In genomic region chr2:125724086-125724430, GRCm38 (mm10) we compare ENCODE assay signal across 9 mouse cellular contexts. TPM values are rescaled to one million over a fixed set of nuclear protein-coding genes. Genes with fewer than 3 reads are reported as not detected.
DNase-seq lines count a peak whose midpoint lies in the region; ATAC-seq and TF ChIP-seq lines count a peak whose summit lies in the region.
"Had no signal": no experiment of that assay in that cellular context is flagged by ENCODE, and none has a peak within 500 bp of the region (broad histone marks: within the 10 kb centered on the region; RNA-seq: fewer than 3 reads in every experiment).

Gene Shc4, minus strand, starts transcription at chr2:125724148.

- no peaks in the 10 kb centered on the region for H3K36me3 ChIP-seq in thymus, adult 2 months (ENCODE audit: control insufficient read depth, insufficient read depth, low read length)
- H3K36me3 ChIP-seq in neural tube, embryonic 14.5 days (ENCODE audit: control insufficient read depth, insufficient read depth, low read length), result no peaks in the 10 kb centered on the region
- H3K36me3 ChIP-seq: G1E had no signal

- H3K4me1 ChIP-seq in thymus, adult 2 months (replicated peaks; ENCODE audit: control insufficient read depth, insufficient read depth, low read length), result peaks cover 18% of the 10 kb centered on the region
- peaks cover 7% of the 10 kb centered on the region; the same call in 1 of the 2 replicates for H3K4me1 ChIP-seq in neural tube, embryonic 14.5 days (ENCODE audit: control insufficient read depth, insufficient read depth, low read length)

- no peaks in the 10 kb centered on the region for H3K9me3 ChIP-seq in neural tube, embryonic 14.5 days (ENCODE audit: control insufficient read depth, low read length)
- H3K9me3 ChIP-seq: G1E had no signal

- peak; percentile 89 for ATAC-seq in neural tube, embryonic 14.5 days (ENCODE audit: low read depth)
- ATAC-seq in monocyte, adult 5-6 weeks (replicated peaks; ENCODE audit: insufficient number of reproducible peaks, low FRiP score, low TSS enrichment, poor library complexity, severe bottlenecking), result no peak

- no peak for TF ChIP-seq CTCF in thymus, adult 2 months (IDR thresholded peaks at IDR 0.05; ENCODE audit: borderline replicate concordance, control insufficient read depth, extremely low read depth, insufficient read depth, low read length, poor library complexity)

- TF ChIP-seq POLR2A in thymus, adult 2 months (IDR thresholded peaks at IDR 0.05; ENCODE audit: control insufficient read depth, extremely low read depth, insufficient read depth, low read length, poor library complexity), result no peak

- intact Hi-C loops in left cerebral cortex, postnatal 4 days (cut with DNase I), result loop anchor here (5.0 kb wide), 1 partner anchor 52 kb away; the partner anchor contains the start of gene Eid1

- peak within 1 kb of the TSS; percentile 99 for H3K4me2 ChIP-seq in neural tube, embryonic 14.5 days (ENCODE audit: low read depth, low read length)

- H3K4me3 ChIP-seq in thymus, adult 2 months (ENCODE audit: control insufficient read depth, insufficient read depth, low read length), result peak within 1 kb of the TSS; percentile 32
- peak within 1 kb of the TSS; percentile 50 for H3K4me3 ChIP-seq in neural tube, embryonic 14.5 days (ENCODE audit: low read depth, low read length)

- peak within 1 kb of the TSS; percentile 62 for H3K9ac ChIP-seq in neural tube, embryonic 14.5 days (replicated peaks; ENCODE audit: low read depth, low read length)

- no peaks in the 10 kb centered on the region for H3K27me3 ChIP-seq in thymus, adult 2 months (ENCODE audit: control insufficient read depth, insufficient read depth, low read length)
- peaks cover 3% of the 10 kb centered on the region; the same call in 1 of the 2 replicates for H3K27me3 ChIP-seq in neural tube, embryonic 14.5 days (ENCODE audit: control insufficient read depth, insufficient read depth, low read length)

- DNase-seq in embryo, embryonic 10 days (ENCODE audit: low spot score), result peak; percentile 44
- DNase-seq in embryo, embryonic 9.5 days (ENCODE audit: extremely low spot score), result no peak
- no peak for DNase-seq in thymus, adult 2 months
- no peak for DNase-seq in thymus, postnatal 10 days (ENCODE audit: low spot score in 2 of 2)
- peak; percentile 40 for DNase-seq in forelimb bud, embryonic 11.5 days (ENCODE audit: low read depth, low spot score)
- DNase-seq in left cerebral cortex, postnatal 4 days, result peak; percentile 69

- H3K27ac ChIP-seq in thymus, adult 2 months (ENCODE audit: control insufficient read depth, insufficient read depth, low read length), result no peak within 1 kb of the TSS
- H3K27ac ChIP-seq in neural tube, embryonic 14.5 days (ENCODE audit: low read depth, low read length), result peak within 1 kb of the TSS; percentile 62

- WGBS in thymus, adult 2 months, result 1% methylated on average over 15 of the region's 15 CpGs
- WGBS in neural tube, embryonic 14.5 days, result 1% methylated on average over 15 of the region's 15 CpGs

RNA-seq across cellular contexts. Expression of gene Shc4, which starts in this region (rescaled TPM):
- 0.57 and 0.66 TPM in 2 replicates for polyA plus RNA-seq in thymus, adult 2 months (2012; rRNA removed)
- total RNA-seq in left cerebral cortex, postnatal 4 days (2021), result 1 to 10 TPM; 5.3 to 5.6 TPM
- polyA plus RNA-seq in neural tube, embryonic 14.5 days (2014; fragmentation: Nextera tagmentation; extraction: Ambion mirVana), result 3.1 and 4.6 TPM in 2 replicates
- total RNA-seq in monocyte, adult 5-6 weeks (2017), result 0.58 TPM in 1 of 3 replicates, not detected in the others

Comparison
In these comparisons a context has a peak if more than half of its experiments do, and no peak if none do; other contexts are left out.
1. DNase-seq: peak in embryo, embryonic 10 days (single experiment), forelimb bud, embryonic 11.5 days (single experiment) and left cerebral cortex, postnatal 4 days (single experiment); none in embryo, embryonic 9.5 days (single experiment), thymus, adult 2 months (single experiment) and thymus, postnatal 10 days (0 of 2).